Mouse (Mus musculus) kidney, postnatal 10 days (tissue): Measurements from ENCODE around the gene Meis2.

ENCODE experiments used
- DNase-seq: peaks from one replicate; pipeline ENCODE4 v3.0.0; 2021; ENCODE audit warnings: mixed read lengths

Meis2 gene

DNA sequence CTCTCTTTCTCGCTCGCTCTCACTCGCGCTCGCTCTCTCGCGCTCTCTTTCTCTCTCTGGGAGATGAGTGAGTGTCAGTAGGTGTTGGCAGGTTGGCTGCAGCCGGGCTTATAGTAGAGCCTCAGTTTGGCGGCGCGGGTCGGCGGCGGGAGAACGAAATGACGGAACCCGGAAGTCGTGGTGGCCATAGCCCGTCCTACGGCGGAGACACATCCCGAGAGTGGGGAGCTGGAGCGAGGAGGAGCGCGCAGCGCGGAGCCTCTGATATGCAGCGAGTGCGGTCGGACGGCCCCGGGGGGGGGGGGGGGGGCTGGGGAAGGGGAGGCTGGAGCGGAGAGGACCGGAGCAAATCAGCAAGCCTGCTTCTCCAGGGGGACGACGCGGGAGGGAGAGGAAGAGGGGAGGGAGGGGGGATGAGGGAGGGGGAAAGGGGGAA, at the start of gene Meis2:
Gene Meis2 (minus strand): TSS at position 270 of the 436 bp plus-strand sequence.
- DNase-seq = peak; percentile 94

GRCm38 (mm10) chr2:116106194-116106593, 40.6 kb upstream of the Meis2 start:
- DNase-seq = peak; percentile 26

- DNase-seq = no peak
These were observed 39.5 kb upstream of the Meis2 start for GRCm38 (mm10) chr2:116105179-116105578.

- peak; percentile 28 for DNase-seq
These were observed 37.9 kb upstream of the Meis2 start for GRCm38 (mm10) chr2:116103411-116103996.

GRCm38 (mm10) chr2:116101221-116101620, 35.6 kb upstream of the Meis2 start:
- peak; percentile 78 for DNase-seq

DNA sequence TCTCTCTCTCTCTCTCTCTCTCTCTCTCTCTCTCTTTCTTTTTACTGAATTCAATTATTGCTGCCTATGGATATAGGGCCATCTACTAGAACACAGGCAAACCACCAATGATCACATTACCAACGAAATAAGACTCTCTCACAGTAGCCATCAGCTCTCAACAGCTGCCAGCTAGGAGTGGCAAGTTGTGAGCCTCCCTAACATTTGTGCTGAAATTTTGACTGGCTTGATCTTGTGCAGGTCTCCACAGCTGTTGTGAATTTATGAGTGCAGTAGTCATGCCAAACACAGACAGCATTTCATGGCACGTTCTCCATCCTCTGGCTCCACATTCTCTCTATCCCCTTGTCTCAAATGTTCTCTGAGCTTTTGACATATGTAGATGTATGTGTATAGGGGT, 15.3 kb upstream of the Meis2 start:
- no peak for DNase-seq

DNA sequence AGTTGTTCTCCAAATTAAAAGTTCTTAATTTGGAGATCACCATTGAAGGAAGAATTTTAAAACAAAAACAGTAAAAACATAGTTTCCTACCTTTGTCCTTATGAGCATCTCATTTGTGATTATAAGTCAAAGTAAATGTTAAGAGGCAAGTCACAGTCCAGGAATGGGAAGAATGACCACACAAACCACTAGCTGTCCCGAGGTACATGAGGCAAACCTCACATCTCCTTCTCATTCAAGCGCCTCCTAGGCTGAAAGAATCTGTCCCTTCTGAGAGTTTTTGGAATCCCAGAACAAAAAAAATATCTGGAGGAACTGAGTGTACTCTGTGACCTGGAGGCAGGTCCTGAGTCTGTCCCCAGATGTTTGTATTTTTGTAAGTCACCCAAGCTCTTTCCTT, 13.2 kb upstream of the Meis2 start:
- no peak for DNase-seq

DNA sequence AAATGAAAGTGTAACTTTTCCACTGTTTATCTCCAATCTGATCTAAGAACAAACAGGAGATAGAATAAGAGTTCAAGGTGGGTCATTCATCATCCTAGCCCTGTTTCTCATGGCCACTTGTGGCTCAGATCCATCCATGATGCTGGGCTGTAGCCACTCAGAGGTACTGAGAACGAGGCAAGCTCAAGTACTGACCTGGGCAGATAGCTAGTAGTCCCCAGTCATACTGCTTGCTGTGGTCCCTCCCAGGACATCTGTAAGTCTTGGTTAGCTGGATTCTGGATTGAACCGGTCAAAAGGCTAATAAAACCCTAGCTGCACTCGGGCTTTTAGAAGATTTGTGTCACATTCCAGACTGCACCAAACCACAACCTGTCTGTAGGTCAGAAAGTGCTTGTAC, 12.1 kb upstream of the Meis2 start:
- no peak for DNase-seq

- DNase-seq = no peak
These were observed 11.3 kb upstream of the Meis2 start for GRCm38 (mm10) chr2:116076752-116077480.

- peak; percentile 87 for DNase-seq
These were observed 10.3 kb upstream of the Meis2 start for GRCm38 (mm10) chr2:116075902-116076301.

DNA sequence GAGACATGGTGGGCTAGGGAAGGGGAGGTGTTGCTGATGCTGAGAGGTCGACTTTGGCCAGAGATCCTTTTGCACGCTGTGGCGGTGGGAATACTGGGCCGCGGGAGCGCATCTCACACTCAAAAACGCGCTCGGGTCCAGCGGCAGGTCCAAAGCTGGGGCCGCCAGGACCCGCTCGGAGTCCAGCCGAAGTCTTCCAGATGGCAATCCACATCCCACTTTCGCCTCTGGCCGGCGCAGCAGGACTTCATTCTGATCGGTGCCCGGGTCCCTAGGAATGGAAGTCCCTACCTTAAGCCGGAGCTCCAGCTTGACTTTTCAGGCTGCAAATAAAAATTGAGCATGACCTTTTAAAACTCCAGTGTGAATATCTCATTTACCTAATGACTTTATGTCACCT, 9.8 kb upstream of the Meis2 start:
- peak; percentile 72 for DNase-seq

DNA sequence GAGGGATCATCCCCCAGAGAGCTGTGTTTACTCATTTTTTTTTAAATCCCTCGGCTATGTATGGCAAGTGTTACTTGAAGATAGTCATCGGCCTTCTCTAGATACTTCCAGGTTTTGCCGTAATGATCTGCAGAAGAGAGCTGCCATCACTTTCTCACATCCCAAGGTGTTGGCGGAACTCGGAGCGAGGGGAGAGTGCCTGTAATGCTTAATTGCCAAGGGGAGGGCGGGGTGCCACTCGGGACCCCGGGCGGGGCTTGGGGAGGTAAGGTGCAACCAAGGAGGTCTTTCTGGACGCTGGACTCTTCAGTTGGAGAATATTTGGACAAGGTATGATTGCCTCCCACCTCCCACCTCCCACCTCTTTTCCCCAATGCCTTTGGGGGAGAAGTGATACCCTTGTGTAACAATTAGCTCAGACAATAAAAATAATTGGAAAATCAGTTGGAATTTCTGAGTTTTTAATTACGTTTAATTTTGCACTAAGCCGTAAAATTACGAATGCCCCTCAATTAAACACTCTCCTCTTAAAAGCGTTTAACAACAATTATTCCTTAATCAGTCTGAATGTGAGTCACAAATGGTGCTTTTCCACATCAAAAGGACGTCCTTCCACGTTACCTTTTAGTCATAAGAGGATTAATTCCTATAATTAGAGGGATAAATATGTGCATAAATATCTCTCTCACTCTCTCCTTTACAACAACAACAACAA, 9.2 kb upstream of the Meis2 start:
- peak; percentile 40 for DNase-seq

GRCm38 (mm10) chr2:116074061-116074460, 8.4 kb upstream of the Meis2 start:
- no peak for DNase-seq

GRCm38 (mm10) chr2:116073311-116073904, 7.8 kb upstream of the Meis2 start:
- DNase-seq = no peak

GRCm38 (mm10) chr2:116072706-116073105, 7.1 kb upstream of the Meis2 start:
- no peak for DNase-seq

DNA sequence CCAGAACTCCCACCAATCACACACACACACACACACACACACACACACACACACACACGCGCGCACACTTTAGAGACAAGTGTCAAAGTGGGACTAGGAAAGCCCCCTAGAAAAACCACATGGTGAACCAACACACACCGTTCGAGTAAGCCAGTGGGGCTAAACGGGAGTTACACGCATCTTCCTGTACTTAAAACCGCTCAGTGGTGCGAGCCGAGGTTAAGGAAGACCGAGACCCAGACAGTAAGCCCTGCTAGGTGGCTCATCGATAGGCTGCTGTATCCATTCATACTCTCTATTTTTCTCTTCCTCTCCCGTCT, 6.6 kb upstream of the Meis2 start:
- no peak for DNase-seq

GRCm38 (mm10) chr2:116071571-116072320, 6.1 kb upstream of the Meis2 start:
- peak; percentile 91 for DNase-seq

DNA sequence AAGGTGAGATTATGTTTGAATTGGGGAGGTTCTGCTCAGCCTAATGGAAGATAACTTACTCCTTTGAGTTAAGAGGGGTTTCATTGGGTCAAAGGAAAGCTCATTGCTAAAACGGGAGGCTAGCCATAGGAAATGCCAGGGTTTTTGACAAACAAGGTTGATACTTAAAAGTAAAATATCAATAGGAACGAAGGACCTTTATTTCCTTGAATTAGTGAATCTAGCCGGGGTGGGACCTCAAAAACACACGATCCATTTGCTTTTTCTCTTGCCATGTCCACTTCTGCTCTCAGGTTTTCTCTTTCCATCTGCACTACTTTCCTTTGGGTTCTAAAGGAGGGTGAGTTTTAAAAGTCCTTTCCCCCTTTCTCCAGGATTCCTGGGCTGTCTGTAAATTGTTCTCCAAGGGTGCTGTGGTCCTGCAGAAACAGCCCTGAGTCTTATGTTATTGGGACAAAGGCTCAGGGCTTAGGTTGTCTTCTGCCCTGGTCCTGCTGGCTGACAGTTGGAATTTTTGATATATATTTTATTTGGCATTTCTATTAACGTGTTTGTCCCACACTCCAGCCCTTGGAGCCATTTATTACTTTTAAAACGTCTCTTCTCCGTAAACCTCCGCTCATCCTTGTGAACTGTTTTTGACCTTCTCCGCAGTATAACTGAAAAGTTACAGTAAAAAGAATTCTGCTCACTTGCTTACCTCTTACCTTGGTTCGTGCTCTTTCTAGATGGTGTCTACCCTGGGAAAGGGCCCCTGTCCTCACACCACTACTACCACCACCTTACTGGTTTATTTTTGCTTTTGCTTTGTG, 5.2 kb upstream of the Meis2 start:
- peak; percentile 9 for DNase-seq

GRCm38 (mm10) chr2:116069451-116070225, 4.0 kb upstream of the Meis2 start:
- peak; percentile 37 for DNase-seq

DNA sequence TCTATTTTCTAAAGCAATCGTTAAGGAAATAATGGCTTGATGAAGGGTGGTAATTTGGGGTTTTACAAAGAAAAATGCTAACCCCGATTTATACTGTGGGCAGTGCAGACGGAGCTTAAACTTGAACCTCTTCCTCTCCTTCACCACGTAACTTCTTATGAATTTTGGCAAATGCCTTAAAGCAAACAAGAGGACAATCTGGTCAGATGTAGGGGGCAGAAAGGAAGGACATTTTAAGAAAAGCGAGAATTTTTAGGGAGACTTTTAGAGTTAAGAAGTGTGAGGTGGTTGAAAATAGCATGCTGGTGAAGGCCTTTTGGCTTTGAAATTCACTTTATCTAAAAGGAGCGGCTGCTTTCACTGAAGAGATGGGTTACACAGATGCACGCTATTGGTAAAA, 3.3 kb upstream of the Meis2 start:
- no peak for DNase-seq

GRCm38 (mm10) chr2:116068461-116068860, 2.8 kb upstream of the Meis2 start:
- no peak for DNase-seq
